Mouse (Mus musculus) stomach, embryonic 16.5 days (tissue): ENCODE data around the gene Rsph1. TPM values are rescaled to one million over a fixed set of nuclear protein-coding genes. Genes with fewer than 3 reads are reported as not detected.

Experiments
- ATAC-seq: fragments of 200-750 bp; cut with Nextera tagmentation; 2 replicates; pipeline ENCODE4 v1.8.0; 2017; ENCODE audit warnings: moderate number of reproducible peaks, moderate TSS enrichment; ENCODE audit not compliant: insufficient read depth, low FRiP score
- H3K27ac ChIP-seq: fragments of 300-500 bp; sonication (generic); 2 replicates; pipeline ENCODE4 v1.5.1; 2014; ENCODE audit warnings: low read length
- H3K27me3 ChIP-seq: fragments of 300-500 bp; sonication (generic); 2 replicates; pipeline ENCODE4 v1.6.1; 2014; ENCODE audit warnings: low read length, control low read depth, mixed read lengths; ENCODE audit not compliant: control insufficient read depth, insufficient read depth
- H3K36me3 ChIP-seq: fragments of 300-500 bp; sonication (generic); 2 replicates; pipeline ENCODE4 v1.6.1; 2014; ENCODE audit warnings: low read length; ENCODE audit not compliant: control insufficient read depth, insufficient read depth
- H3K4me1 ChIP-seq: fragments of 300-500 bp; sonication (generic); 2 replicates; pipeline ENCODE4 v1.6.1; 2014; ENCODE audit warnings: low read length, control low read depth, mixed read lengths; ENCODE audit not compliant: control insufficient read depth, insufficient read depth
- H3K4me2 ChIP-seq: fragments of 300-500 bp; sonication (generic); 2 replicates; pipeline ENCODE4 v1.6.1; 2014; ENCODE audit warnings: low read depth, low read length, mixed read lengths
- H3K4me3 ChIP-seq: fragments of 300-500 bp; sonication (generic); replicated peaks from 2 replicates; pipeline ENCODE4 v1.5.1; 2014; ENCODE audit warnings: mild to moderate bottlenecking, low read length
- H3K9ac ChIP-seq: fragments of 300-500 bp; sonication (generic); 2 replicates; pipeline ENCODE4 v1.6.1; 2014; ENCODE audit warnings: low read length
- H3K9me3 ChIP-seq: fragments of 300-500 bp; sonication (generic); replicated peaks from 2 replicates; pipeline ENCODE4 v1.6.1; 2016; ENCODE audit warnings: low read length, control low read depth; ENCODE audit not compliant: control insufficient read depth
- WGBS: fragments of 180-500 bp; shearing (Covaris S2); extraction: QIAGEN DNeasy Blood & Tissue Kit; methylation state at CpG from one replicate; pipeline ENCODE4 v1.1.7; 2014; 5-methylcytosine and 5-hydroxymethylcytosine counted together
- polyA plus RNA-seq: library from polyadenylated mRNA; unstranded; fragments of >200 nt; fragmentation: Nextera tagmentation; extraction: Ambion mirVana; gene quantifications from 2 replicates; pipeline ENCODE4 v1.2.1, GENCODE M21; 2015

The Rsph1 gene
- polyA plus RNA-seq, 1 experiment from 2014 or later = 1.5 TPM

- H3K4me3 ChIP-seq = no peak overlapping the region
- no peak overlapping the region for H3K4me2 ChIP-seq
- 50% methylated on average over 22 of the region's 22 CpGs for WGBS
- H3K27ac ChIP-seq = peak overlapping the region; percentile 76
- H3K36me3 ChIP-seq = no peaks in the 10 kb centered on the region
- no peaks in the 10 kb centered on the region for H3K27me3 ChIP-seq
- H3K9me3 ChIP-seq = no peaks in the 10 kb centered on the region
- H3K4me1 ChIP-seq = peaks cover 21% of the 10 kb centered on the region
- H3K9ac ChIP-seq = no peak overlapping the region
- ATAC-seq = no peak
Measured at GRCm38 (mm10) chr17:31317521-31318272, 40.5 kb upstream of the Rsph1 start.

- no peaks in the 10 kb centered on the region for H3K9me3 ChIP-seq
- H3K27me3 ChIP-seq = no peaks in the 10 kb centered on the region
- peaks cover 16% of the 10 kb centered on the region for H3K4me1 ChIP-seq
- no peak overlapping the region for H3K9ac ChIP-seq
- H3K27ac ChIP-seq = peak overlapping the region; percentile 76
- no peak overlapping the region for H3K4me2 ChIP-seq
- no peaks in the 10 kb centered on the region for H3K36me3 ChIP-seq
- no peak overlapping the region for H3K4me3 ChIP-seq
- WGBS = 58% methylated on average over 3 of the region's 3 CpGs
- peak; percentile 54; the same call in 1 of the 2 replicates for ATAC-seq
Measured at GRCm38 (mm10) chr17:31316998-31317397, 39.8 kb upstream of the Rsph1 start.

DNA sequence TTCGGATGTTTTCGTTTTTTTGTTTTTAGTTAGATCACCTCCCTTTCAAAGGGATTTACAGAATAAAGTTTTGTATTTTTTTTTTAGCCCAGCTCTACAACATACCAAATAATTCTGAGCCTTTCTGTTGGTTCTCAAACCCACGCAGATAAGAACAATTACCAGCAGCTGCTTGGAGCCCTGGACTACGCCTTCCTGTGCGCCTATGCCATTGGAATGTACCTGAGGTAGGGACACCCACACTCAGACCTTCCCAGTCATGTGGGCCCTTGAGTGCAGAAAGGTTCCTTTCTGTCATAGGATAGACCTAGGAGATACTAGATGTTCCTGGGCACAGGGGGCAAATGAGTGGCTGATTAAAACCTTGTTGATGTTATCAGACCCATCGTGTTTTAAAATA, 38.8 kb upstream of the Rsph1 start:
- Histone ChIP-seq H3K4me1 (peaks cover 10% of the 10 kb centered on the region), H3K4me2 (no peak overlapping the region), H3K9me3 (no peaks in the 10 kb centered on the region), H3K9ac (no peak overlapping the region), H3K27me3 (no peaks in the 10 kb centered on the region), H3K36me3 (no peaks in the 10 kb centered on the region), H3K27ac (peak overlapping the region; percentile 53), H3K4me3 (no peak overlapping the region)
- 62% methylated on average over 6 of the region's 6 CpGs for whole genome bisulfite sequencing
- no peak for ATAC-seq

GRCm38 (mm10) chr17:31315046-31315792, 38.0 kb upstream of the Rsph1 start:
- no peak for ATAC-seq
- H3K9ac ChIP-seq = 0 out of 2 replicates have a peak overlapping the region, but pooled peaks have one; percentile 3
- 38% methylated on average over 13 of the region's 13 CpGs for WGBS

DNA sequence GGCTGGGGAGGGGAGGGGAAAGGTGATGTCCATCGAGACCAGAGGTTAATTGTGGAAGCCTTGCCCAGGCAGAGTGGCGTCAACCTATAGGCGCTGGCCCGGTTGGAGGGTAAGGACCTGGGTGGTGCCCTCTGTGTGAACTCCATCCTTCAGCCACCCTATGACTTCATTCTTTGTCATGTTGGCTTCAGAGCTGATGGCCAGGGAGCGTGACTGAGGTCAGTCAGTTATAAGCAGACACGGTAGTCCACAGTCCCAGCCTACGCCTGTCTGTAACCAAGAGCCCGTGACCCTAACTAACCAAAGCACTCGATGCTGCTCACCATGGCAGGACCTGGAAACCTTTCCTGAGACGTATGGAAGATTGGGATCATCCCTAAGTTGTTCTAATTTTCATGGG, 35.5 kb upstream of the Rsph1 start:
- Histone ChIP-seq H3K27ac (no peak overlapping the region), H3K4me1 (peaks cover 7% of the 10 kb centered on the region; the same call in 1 of the 2 replicates), H3K9ac (no peak overlapping the region), H3K27me3 (no peaks in the 10 kb centered on the region), H3K9me3 (no peaks in the 10 kb centered on the region), H3K36me3 (peaks cover 4% of the 10 kb centered on the region; the same call in 1 of the 2 replicates), H3K4me3 (no peak overlapping the region), H3K4me2 (no peak overlapping the region)
- 72% methylated on average over 10 of the region's 10 CpGs for WGBS
- ATAC-seq = no peak

More at GRCm38 (mm10) chr17:31315046-31315792, 38.0 kb upstream of the Rsph1 start:
- Histone ChIP-seq H3K4me2 (no peak overlapping the region), H3K9me3 (no peaks in the 10 kb centered on the region), H3K36me3 (peaks cover 3% of the 10 kb centered on the region; the same call in 1 of the 2 replicates), H3K4me1 (peaks cover 9% of the 10 kb centered on the region; the same call in 1 of the 2 replicates), H3K27ac (peak overlapping the region; percentile 56), H3K27me3 (no peaks in the 10 kb centered on the region), H3K4me3 (no peak overlapping the region)

DNA sequence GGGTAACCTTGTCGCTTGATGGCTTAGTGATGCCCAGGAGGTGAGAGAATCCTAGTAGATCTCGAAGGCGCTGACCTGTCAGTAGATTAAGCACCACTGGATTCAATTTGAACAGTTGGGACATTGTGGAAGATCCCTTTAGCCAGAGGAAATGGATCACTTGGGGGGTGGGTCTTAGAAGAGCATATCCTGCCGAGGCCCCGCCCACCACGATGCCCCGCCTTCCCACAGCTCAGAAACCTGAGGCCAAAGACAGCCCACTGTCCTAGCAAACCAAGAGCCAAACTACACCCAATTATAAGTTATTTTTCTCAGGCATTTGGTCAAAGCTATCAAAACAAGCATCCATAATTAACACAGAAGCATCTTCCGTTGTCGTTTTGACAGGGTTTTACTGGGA, 33.9 kb upstream of the Rsph1 start:
- no peak for ATAC-seq
- WGBS = 71% methylated on average over 9 of the region's 9 CpGs

GRCm38 (mm10) chr17:31309281-31309793, 32.2 kb upstream of the Rsph1 start:
- no peak for ATAC-seq
- peaks cover 4% of the 10 kb centered on the region; the same call in 1 of the 2 replicates for H3K36me3 ChIP-seq
- H3K4me1 ChIP-seq = no peaks in the 10 kb centered on the region
- WGBS = 40% methylated on average over 6 of the region's 6 CpGs
- H3K4me2 ChIP-seq = no peak overlapping the region
- no peak overlapping the region for H3K27ac ChIP-seq
- H3K9ac ChIP-seq = no peak overlapping the region
- H3K9me3 ChIP-seq = no peaks in the 10 kb centered on the region
- no peaks in the 10 kb centered on the region for H3K27me3 ChIP-seq
- no peak overlapping the region for H3K4me3 ChIP-seq

More for the DNA sequence above, 33.9 kb upstream of the Rsph1 start:
- Histone ChIP-seq H3K4me1 (peaks cover 7% of the 10 kb centered on the region; the same call in 1 of the 2 replicates), H3K4me2 (no peak overlapping the region), H3K9me3 (no peaks in the 10 kb centered on the region), H3K4me3 (no peak overlapping the region), H3K36me3 (peaks cover 4% of the 10 kb centered on the region; the same call in 1 of the 2 replicates), H3K9ac (no peak overlapping the region), H3K27me3 (no peaks in the 10 kb centered on the region), H3K27ac (no peak overlapping the region)

DNA sequence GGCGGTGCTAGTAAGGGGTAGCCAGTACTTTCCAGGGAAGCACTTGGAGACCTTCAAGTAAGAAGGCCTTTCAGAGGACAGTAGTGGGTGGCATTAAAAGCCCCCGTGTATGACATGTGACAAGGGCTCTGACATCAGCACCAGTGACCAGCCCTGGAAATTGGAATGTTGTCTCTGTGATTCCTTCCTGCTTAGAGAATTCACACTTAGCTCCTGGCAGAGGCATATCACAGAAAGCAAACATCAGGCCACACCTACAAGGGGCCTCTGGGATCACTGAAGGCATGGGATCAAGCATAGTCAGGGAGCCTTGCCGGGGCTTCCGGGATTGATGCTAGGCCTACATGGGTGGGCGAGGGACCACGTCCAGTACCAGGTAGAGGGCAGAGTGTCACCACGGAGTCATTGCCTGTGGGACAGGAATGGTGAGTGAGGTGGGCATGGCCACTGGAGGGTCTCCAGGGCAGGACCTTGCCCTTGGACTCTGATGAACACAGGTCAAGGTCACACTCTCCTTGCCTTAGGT, 31.2 kb upstream of the Rsph1 start:
- Histone ChIP-seq H3K36me3 (peaks cover 4% of the 10 kb centered on the region; the same call in 1 of the 2 replicates), H3K4me1 (no peaks in the 10 kb centered on the region), H3K4me2 (no peak overlapping the region), H3K4me3 (no peak overlapping the region), H3K27ac (peak overlapping the region; percentile 38), H3K9ac (no peak overlapping the region), H3K27me3 (no peaks in the 10 kb centered on the region), H3K9me3 (no peaks in the 10 kb centered on the region)
- 69% methylated on average over 7 of the region's 7 CpGs for WGBS
- ATAC-seq = peak; percentile 30; the same call in 1 of the 2 replicates
